Mouse (Mus musculus) right cerebral cortex, postnatal 4 days (tissue): ENCODE results near the gene Cyth1.

ENCODE experiments used
- DNase-seq: peaks from one replicate; pipeline ENCODE4 v3.0.0-alpha.2; 2022

Gene Cyth1

DNA sequence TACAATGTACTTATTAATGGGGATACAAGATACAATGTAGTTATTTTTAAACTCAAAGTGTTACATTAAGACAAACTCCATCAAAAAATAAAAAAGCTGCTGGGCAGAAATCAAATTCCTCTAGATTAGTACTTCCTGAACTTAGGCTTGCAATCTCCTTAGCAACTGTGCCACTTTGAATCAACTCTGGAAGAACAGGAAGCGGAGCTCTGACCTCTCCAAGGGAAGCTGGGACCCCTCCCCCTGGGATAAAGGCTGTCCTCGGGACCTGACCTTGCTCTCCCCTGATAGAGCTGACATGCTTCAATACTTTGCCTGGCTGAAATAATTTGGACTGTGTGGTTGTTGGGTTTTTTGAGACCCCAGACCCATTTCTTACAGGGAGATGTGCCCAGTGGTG lies 151.7 kb downstream of the Cyth1 start:
- DNase-seq: no peak

DNA sequence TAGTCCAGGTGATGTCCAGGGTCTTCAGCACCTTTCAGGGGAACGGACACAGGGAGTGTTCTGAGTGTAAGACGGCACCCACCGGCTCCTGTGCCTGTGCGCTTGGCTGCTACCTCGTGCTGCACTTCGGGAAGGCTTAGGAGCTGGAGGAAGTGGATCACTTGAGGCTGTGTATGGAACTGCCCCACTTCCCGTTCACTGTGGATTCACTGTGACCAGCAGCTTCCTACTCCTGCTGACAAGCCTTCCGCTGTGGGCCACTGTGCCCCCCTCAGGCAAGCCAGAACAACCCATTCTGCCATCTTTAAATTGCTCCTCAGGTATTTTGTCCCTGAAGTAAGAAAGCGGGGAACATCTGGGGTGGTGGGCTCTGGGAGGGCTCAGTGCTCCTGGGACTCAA lies 153.4 kb downstream of the Cyth1 start:
- no peak for DNase-seq

DNA sequence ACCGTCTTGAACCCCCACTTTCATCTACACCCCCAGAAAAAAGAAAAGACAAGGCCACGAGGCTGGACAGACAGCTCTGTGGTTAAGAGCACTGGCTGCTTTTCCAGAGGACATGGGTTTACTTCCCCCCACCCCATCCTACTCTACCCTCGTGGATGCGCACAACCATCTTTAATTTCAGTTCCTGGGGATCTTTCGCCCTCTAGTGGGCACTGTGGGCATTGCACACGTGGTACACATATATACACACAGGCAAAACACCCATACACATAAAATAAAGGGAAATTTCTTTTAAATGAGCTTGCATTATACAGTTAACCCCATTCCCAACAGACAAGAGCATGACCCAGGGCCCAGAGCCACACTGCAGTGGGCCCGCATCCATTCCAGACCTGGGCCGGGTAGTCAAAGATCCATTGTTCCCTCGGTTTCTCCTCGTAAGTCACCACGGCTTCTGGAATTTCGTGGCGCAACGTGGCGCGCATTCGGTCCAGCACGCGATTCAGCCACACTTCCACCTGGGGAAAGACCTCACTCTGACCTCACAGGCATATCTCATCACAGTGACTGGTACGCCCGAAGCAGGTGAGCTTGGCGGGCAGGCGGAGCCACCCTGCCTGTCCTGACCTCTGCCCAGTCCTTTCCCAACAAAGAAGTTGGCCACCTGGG lies 157.3 kb downstream of the Cyth1 start:
- DNase-seq: no peak

DNA sequence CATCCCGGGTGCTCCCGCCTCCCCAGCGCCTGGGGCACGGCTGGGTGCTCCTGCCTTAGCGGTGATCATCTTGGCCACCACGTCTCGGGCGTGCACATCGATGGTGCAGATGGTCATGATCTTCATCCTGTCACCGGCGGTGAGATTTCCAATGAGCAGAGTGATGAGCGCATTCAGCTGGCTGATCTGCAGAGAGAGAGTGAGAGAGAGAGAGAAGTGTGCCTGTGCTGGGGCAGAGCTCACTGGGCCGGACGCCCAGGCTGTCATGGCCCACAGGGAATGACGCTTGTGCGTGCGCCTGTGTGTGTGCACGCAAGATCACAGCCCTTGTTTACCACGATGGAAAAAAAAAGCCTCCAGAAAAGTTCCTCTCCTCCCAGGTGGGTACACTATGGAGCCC lies 159.5 kb downstream of the Cyth1 start:
- DNase-seq: no peak

DNA sequence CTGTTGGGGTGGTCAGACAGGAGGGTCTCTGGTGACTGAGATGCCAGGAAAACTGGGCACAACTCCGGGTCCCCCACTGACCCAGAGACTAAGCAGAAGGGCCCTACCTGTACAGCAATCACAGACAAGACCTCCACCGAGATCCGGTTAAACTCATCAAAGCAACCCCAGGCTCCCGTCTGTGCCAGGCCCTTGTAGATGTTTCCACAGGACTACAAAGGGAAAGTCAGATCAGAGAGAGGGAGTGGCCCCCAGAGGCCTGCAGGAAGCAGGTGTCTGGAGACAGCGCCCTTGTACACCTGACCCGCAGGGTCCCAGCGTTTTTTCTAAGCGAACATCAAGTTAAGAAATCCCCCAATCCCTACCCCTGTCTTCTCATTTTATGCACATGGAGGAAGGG lies 162.4 kb downstream of the Cyth1 start:
- DNase-seq: no peak

DNA sequence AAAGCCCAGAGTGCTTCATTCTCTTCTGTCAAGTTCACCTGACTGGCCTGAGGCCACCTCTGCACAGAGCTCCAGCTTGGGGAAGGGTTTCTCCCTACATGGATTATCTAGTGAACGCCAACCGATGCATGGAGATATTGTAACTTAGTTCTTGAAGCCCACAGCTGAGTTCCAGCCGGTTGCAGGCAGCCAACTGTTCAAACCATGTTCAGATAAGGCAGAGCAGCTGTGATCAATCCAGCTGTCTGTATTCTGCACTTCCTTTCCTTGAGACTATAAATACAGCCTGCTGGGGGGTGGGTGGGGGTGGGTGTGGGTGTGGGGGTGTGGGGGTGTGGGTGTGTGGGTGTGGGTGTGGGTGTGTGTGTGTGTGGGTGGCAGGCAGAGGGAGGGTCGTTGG lies 163.2 kb downstream of the Cyth1 start:
- no peak for DNase-seq

DNA sequence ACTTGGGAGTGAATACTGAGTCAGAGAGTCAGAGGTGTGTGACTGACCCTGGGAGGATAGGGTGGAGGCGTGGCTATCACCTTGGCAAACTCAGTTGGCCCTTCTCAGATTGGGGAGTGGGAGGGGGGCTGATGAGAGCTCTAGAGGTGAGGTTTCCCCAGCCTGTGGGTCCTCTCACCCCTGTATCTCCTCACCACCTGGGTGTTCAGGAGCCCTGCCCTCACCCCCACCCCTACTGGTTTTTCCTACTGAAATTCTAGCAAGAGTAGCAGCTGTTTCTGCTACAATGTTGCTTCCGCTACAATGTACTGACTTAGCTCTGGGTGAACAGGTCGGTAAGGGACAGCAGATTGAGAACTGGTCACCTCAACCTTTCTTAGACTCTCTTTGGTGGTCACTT lies 164.1 kb downstream of the Cyth1 start:
- DNase-seq: no peak

DNA sequence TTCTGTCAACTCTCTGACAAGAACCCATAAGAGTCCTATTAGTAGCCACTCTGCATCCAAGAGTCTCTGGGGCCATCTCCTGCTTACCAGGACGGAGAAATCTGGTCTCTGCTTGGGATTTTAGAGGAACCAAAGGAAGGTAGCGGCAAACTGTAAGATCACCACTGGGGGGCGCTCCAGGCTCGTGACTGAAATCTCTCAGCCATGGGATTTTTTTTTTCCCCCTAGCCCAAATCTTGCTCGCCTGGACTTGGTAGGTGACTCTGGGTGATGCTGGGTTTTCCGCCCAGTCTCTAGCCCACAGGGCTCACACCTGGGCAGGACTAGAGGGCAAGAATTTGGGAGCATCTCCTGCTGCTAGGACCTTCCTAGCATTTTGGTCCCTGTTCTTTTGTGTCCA lies 164.6 kb downstream of the Cyth1 start:
- DNase-seq: peak; percentile 93

DNA sequence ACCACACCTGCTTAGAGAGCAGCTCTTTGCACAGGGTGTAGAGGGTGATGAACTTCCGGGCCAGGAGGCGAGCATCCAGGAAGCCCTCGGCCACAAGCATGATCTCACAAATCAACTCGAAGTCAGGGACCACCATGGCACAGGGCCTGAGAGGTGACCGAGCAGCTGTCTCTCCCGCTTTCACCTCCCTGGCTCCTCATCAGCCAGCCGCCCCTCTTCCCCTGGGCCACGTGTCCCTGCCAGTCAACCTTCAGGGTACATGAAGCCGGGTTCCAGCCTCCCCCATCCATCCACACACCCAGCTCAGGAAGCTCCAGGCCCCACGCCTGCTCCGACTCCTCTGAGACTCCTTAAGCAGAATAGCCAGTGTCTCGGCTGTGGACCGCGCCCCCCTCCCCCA lies 166.1 kb downstream of the Cyth1 start:
- no peak for DNase-seq
